Mouse (Mus musculus) brain, adult 10 weeks (tissue): ENCODE measurements around the gene Olfr656. TPM values are rescaled to one million over a fixed set of nuclear protein-coding genes. Genes with fewer than 3 reads are reported as not detected.

Experiments
- polyA plus RNA-seq: library from polyadenylated mRNA; stranded (reverse); fragments of 350-450 nt; fragmentation: Illumina TruSeq; extraction: RNeasy Lipid Tissue Mini Kit (QIAGEN cat#74804); gene quantifications from one replicate; pipeline ENCODE4 v1.2.3, GENCODE M21; 2015; ENCODE audit warnings: low read depth, low replicate concordance

Olfr656 gene
- not detected for polyA plus RNA-seq

GRCm38 (mm10) chr7:104613655-104614054, at the start of gene Olfr656:
TSS of gene Olfr656 (plus strand) at chr7:104613955.

GRCm38 (mm10) chr7:104577014-104577413, 36.7 kb upstream of the Olfr656 start, which contains the start of gene Olfr653:
TSS of gene Olfr653 (plus strand) at chr7:104577314.

GRCm38 (mm10) chr7:104586725-104587124, 27.0 kb upstream of the Olfr656 start, which contains the start of gene Olfr654:
TSS of gene Olfr654 (plus strand) at chr7:104587025.

GRCm38 (mm10) chr7:104601679-104602078, 12.1 kb upstream of the Olfr656 start, which contains the start of gene Olfr655:
TSS of gene Olfr655 (minus strand) at chr7:104601779.

GRCm38 (mm10) chr7:104624494-104624893, 10.7 kb downstream of the Olfr656 start, which contains the start of gene Olfr657:
TSS of gene Olfr657 (plus strand) at chr7:104624794.

GRCm38 (mm10) chr7:104646841-104647482, 33.2 kb downstream of the Olfr656 start, which contains the start of gene Olfr658:
TSS of gene Olfr658 (minus strand) at chr7:104647305.

GRCm38 (mm10) chr7:104666453-104666852, 52.7 kb downstream of the Olfr656 start, which contains the start of gene Olfr659:
TSS of gene Olfr659 (plus strand) at chr7:104666753.

Other genes starting within 250 kb of the Olfr656 start
- gene Trim30b, start 244.1 kb upstream of the Olfr656 start, polyA plus RNA-seq, result not detected
- not detected for gene Trim30c, start 213.1 kb upstream of the Olfr656 start, polyA plus RNA-seq
- 1.9 TPM for gene Trim30a, start 148.8 kb upstream of the Olfr656 start, polyA plus RNA-seq
- gene Trim30d, start 106.1 kb upstream of the Olfr656 start, polyA plus RNA-seq, result 1.5 TPM
- not detected for gene Olfr651, start 63.8 kb upstream of the Olfr656 start, polyA plus RNA-seq
- not detected for gene Olfr652, start 53.1 kb upstream of the Olfr656 start, polyA plus RNA-seq
- gene Olfr653, start 36.6 kb upstream of the Olfr656 start, polyA plus RNA-seq, result not detected
- gene Olfr654, start 26.9 kb upstream of the Olfr656 start, polyA plus RNA-seq, result not detected
- gene Olfr655, start 12.2 kb upstream of the Olfr656 start, polyA plus RNA-seq, result not detected
- gene Olfr657, start 10.8 kb downstream of the Olfr656 start, polyA plus RNA-seq, result not detected
- 0.19 TPM for gene Olfr658, start 33.4 kb downstream of the Olfr656 start, polyA plus RNA-seq
- gene Olfr659, start 52.8 kb downstream of the Olfr656 start, polyA plus RNA-seq, result not detected
- not detected for gene Olfr661, start 72.5 kb downstream of the Olfr656 start, polyA plus RNA-seq
- not detected for gene Usp17le, start 163.5 kb downstream of the Olfr656 start, polyA plus RNA-seq
- not detected for gene Usp17lb, start 228.6 kb downstream of the Olfr656 start, polyA plus RNA-seq
- not detected for gene Usp17la, start 243.1 kb downstream of the Olfr656 start, polyA plus RNA-seq